Mouse (Mus musculus) left cerebral cortex, adult 6 months (tissue): ENCODE measurements around the gene Car10. TPM values are rescaled to one million over a fixed set of nuclear protein-coding genes. Genes with fewer than 3 reads are reported as not detected.

Experiments
- long read RNA-seq, 2 experiments: library from polyadenylated mRNA; unstranded; transcript quantifications; one replicate each; pipeline ENCODE4 v2.0.0; 2019 to 2020
- polyA plus RNA-seq: library from polyadenylated mRNA; unstranded; fragments of <200 nt; fragmentation: Nextera tagmentation; gene quantifications from 2 replicates; pipeline ENCODE4 v1.2.3, GENCODE M21; 2021

The Car10 gene
- 68.1 and 72.2 TPM in 2 replicates for polyA plus RNA-seq
- long read RNA-seq, experiment 1, transcript Car10-206 (9 exons, 3,334 nt): major isoform, 164 of 344 reads
- long read RNA-seq, experiment 1, transcript Car10-201 (10 exons, 3,293 nt): minor isoform, 86 of 344 reads
- long read RNA-seq, experiment 1, partial matches to known transcripts: 8 of 344 reads
- long read RNA-seq, experiment 1, other reads (novel, unspliced or antisense): 86 of 344 reads
- long read RNA-seq, experiment 2, transcript Car10-201 (10 exons, 3,293 nt): minor isoform, 11 of 103 reads
- long read RNA-seq, experiment 2, transcript Car10-206 (9 exons, 3,334 nt): major isoform, 21 of 103 reads
- long read RNA-seq, experiment 2, partial matches to known transcripts: 56 of 103 reads
- long read RNA-seq, experiment 2, other reads (novel, unspliced or antisense): 15 of 103 reads

GRCm38 (mm10) chr11:93097941-93098828, at the start of gene Car10:
Car10 (plus strand) TSS chr11:93098028.

